Mouse (Mus musculus) midbrain, embryonic 11.5 days (tissue): Measurements from ENCODE around the gene Zfp771. TPM values are rescaled to one million over a fixed set of nuclear protein-coding genes. Genes with fewer than 3 reads are reported as not detected.
"Not testable (repeated sequence)": the region's sequence is repeated elsewhere in the genome, so short reads cannot be mapped to it uniquely, and the experiment has no call there.

Experiments
- ATAC-seq: fragments of 200-750 bp; cut with Nextera tagmentation; 2 replicates; pipeline ENCODE4 v1.8.0; 2017; ENCODE audit warnings: moderate TSS enrichment, moderate library complexity; ENCODE audit not compliant: low FRiP score
- DNase-seq: peaks from one replicate; pipeline ENCODE4 v3.0.0; 2015; ENCODE audit warnings: low spot score; ENCODE audit errors: missing footprints
- H3K27ac ChIP-seq: fragments of 300-500 bp; sonication (generic); 2 replicates; pipeline ENCODE4 v1.5.1; 2014; ENCODE audit warnings: low read depth, low read length
- H3K27me3 ChIP-seq: fragments of 300-500 bp; sonication (generic); 2 replicates; pipeline ENCODE4 v1.6.1; 2014; ENCODE audit warnings: mild to moderate bottlenecking, low read length, moderate library complexity, mixed read lengths; ENCODE audit not compliant: control insufficient read depth, insufficient read depth
- H3K36me3 ChIP-seq: fragments of 300-500 bp; sonication (generic); 2 replicates; pipeline ENCODE4 v1.6.1; 2014; ENCODE audit warnings: mild to moderate bottlenecking, low read length, moderate library complexity, mixed read lengths; ENCODE audit not compliant: control insufficient read depth, insufficient read depth
- H3K4me1 ChIP-seq: fragments of 300-500 bp; sonication (generic); 2 replicates; pipeline ENCODE4 v1.6.1; 2014; ENCODE audit warnings: low read length; ENCODE audit not compliant: control insufficient read depth, insufficient read depth
- H3K4me2 ChIP-seq: fragments of 300-500 bp; sonication (generic); 2 replicates; pipeline ENCODE4 v1.6.1; 2014; ENCODE audit warnings: mild to moderate bottlenecking, moderate library complexity
- H3K4me3 ChIP-seq: fragments of 300-500 bp; sonication (generic); 2 replicates; pipeline ENCODE4 v1.5.1; 2014; ENCODE audit warnings: low read depth, low read length
- H3K9ac ChIP-seq: fragments of 300-500 bp; sonication (generic); 2 replicates; pipeline ENCODE4 v1.6.1; 2014; ENCODE audit warnings: low read length
- H3K9me3 ChIP-seq: fragments of 300-500 bp; sonication (generic); 2 replicates; pipeline ENCODE4 v1.6.1; 2016; ENCODE audit warnings: low read length; ENCODE audit not compliant: control insufficient read depth
- WGBS: fragments of 180-500 bp; shearing (Covaris S2); extraction: QIAGEN DNeasy Blood & Tissue Kit; methylation state at CpG from one replicate; pipeline ENCODE4 v1.1.7; 2014; 5-methylcytosine and 5-hydroxymethylcytosine counted together
- polyA plus RNA-seq: library from polyadenylated mRNA; unstranded; fragments of >200 nt; fragmentation: Nextera tagmentation; extraction: Ambion mirVana; gene quantifications from 2 replicates; pipeline ENCODE4 v1.2.1, GENCODE M21; 2014

Gene Zfp771
- polyA plus RNA-seq, 1 experiment from 2014 or later: 49.3 TPM

DNA sequence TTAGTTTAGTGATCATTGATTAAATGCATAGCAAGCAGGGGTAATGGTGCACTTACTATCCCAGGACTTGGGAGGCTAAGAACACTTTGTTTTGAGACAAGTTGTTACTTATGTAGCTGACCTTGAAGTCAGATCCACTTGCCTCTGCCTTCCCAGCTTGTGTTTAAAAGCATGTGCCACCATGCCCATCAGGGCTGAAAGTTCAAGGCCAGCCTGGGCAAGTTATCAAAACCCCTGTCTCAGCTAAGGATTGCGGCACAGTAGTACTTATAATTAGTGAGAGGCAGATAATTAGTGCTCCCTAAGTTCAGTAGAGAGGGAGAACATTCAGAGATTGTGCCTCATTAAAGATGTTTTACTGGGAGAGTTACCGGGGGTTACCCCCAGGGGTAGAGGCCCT, 9.3 kb upstream of the Zfp771 start:
- Histone ChIP-seq H3K27ac (no peak overlapping the region), H3K4me3 (peak overlapping the region; percentile 97; the same call in 1 of the 2 replicates), H3K9ac (peak overlapping the region; percentile 33; the same call in 1 of the 2 replicates), H3K4me1 (peaks cover 21% of the 10 kb centered on the region), H3K27me3 (no peaks in the 10 kb centered on the region), H3K9me3 (no peaks in the 10 kb centered on the region), H3K4me2 (peak overlapping the region; percentile 59; the same call in 1 of the 2 replicates), H3K36me3 (peaks cover 37% of the 10 kb centered on the region)
- WGBS: 97% methylated on average over 2 of the region's 2 CpGs
- ATAC-seq (no peak), DNase-seq (no peak)

DNA sequence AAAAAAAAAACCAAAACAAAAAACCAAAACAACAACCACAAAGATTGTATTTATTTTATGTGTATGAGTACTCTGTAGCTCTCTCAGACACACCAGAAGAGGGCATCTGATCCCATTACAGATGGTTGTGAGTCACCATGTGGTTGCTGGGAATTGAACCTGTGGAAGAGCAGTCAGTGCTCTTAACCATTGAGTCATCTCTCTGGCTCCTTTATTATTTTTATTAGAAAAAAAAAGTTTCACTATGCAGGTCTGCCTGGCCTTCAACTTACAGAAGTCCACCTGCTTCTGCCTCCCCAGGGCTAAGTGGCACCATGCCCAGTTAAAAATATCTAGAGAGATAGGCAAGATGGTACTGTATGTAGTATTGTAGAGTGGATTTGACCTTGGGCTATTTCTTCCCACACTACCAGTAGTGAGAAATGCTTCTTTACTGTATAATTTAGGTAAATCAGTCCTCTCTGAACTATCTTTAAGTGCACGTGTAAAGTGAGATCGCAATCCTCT, 660 bp upstream of the Zfp771 start:
- no peak for ATAC-seq
- Histone ChIP-seq H3K27ac (no peak overlapping the region), H3K4me3 (peak overlapping the region; percentile 81; the same call in 1 of the 2 replicates), H3K4me1 (peaks cover 17% of the 10 kb centered on the region), H3K36me3 (peaks cover 5% of the 10 kb centered on the region; the same call in 1 of the 2 replicates), H3K27me3 (no peaks in the 10 kb centered on the region), H3K9me3 (no peaks in the 10 kb centered on the region), H3K9ac (peak overlapping the region; percentile 89; the same call in 1 of the 2 replicates), H3K4me2 (peak overlapping the region; percentile 80; the same call in 1 of the 2 replicates)
- DNase-seq: no peak
- WGBS: 40% methylated on average over 2 of the region's 2 CpGs

DNA sequence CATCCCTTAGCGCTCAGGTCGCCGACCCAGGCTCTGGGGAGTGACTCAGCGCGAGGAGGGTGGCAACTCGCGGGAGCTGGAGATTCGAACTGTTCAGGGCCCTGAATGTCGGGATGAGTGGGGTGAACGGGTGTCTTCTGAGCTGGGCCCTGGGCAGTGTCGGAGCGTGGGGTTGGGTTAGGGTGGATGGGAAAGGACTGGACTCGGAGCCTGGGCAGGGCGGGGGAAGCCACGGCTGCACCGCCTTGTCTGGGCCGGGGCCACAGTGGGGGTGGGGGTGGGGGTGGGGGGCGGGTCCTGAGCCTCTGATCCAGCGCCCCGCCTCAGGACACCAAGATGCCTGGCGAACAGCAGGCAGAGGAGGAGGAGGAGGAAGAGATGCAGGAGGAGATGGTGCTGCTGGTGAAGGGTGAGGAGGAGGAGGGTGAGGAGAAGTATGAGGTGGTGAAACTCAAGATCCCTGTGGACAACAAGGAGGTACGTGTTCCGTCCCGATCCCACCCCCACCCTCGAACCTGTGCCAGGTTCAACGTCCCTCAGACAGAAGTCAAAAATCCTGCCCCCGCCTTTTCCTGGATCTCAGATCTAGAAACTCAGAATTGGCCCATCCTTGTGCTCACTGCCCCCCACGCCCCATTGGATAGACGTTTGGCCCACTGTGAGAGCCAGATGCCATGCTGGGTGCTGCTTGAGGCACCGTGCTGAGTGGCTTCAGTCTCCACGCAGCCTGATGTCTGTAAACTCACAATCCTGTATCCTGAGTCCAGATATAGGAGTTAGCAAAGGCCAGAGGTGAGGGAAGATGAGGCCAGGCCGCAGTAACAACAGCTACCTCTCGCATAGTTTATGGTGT, 810 bp downstream of the Zfp771 start:
- ATAC-seq (peak; percentile 80), DNase-seq (peak; percentile 91)
- peaks cover 17% of the 10 kb centered on the region for H3K4me1 ChIP-seq
- peak overlapping the region; percentile 72 for H3K27ac ChIP-seq
- H3K27me3 ChIP-seq: no peaks in the 10 kb centered on the region
- WGBS: 10% methylated on average over 33 of the region's 33 CpGs
- H3K9me3 ChIP-seq: no peaks in the 10 kb centered on the region
- peaks cover 3% of the 10 kb centered on the region; the same call in 1 of the 2 replicates for H3K36me3 ChIP-seq
- H3K4me3 ChIP-seq: peak overlapping the region; percentile 81
- peak overlapping the region; percentile 89 for H3K9ac ChIP-seq
- peak overlapping the region; percentile 80 for H3K4me2 ChIP-seq

DNA sequence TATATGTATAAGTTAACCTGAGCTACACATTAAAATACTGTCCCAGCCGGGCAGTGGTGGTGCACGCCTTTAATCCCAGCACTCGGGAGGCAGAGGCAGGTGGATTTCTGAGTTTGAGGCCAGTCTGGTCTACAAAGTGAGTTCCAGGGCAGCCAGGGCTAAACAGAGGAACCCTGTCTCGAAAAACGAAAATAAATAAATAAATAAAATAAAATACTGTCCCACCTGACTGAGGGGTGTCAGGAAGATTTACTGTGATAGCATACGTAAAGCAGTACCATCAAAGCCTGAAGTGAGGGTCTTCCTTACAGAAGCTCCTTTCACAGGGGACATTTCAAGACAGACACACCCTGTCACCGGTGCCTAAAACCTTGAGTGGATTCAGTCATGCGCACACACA, 6.4 kb downstream of the Zfp771 start:
- not testable (repeated sequence) for H3K4me3 ChIP-seq, H3K9ac ChIP-seq, DNase-seq, H3K36me3 ChIP-seq, H3K27me3 ChIP-seq, H3K9me3 ChIP-seq, ATAC-seq, H3K27ac ChIP-seq, H3K4me2 ChIP-seq
- 94% methylated on average over 8 of the region's 8 CpGs for WGBS
- peaks cover 12% of the 10 kb centered on the region for H3K4me1 ChIP-seq

DNA sequence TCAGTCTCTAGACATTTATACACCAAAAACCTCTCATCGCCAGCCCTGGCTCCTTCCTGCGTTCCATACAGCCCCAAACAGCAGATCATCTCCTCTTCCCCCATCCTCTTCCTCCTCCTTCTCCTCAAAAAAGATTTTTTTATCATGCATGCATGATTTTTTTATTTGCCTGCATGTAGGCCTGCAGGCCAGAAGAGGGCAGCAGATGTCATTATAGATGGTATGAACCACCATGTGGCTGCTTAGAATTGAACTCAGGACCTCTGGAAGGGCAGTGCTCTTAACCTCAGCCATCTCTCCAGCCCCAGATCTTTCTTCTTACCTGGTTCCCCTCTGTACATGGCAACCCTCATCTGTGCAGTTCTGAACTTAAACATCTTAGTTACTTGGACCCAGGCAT, 8.3 kb downstream of the Zfp771 start:
- DNase-seq (no peak), ATAC-seq (no peak)
- Histone ChIP-seq H3K4me2 (no peak overlapping the region), H3K4me1 (peaks cover 7% of the 10 kb centered on the region), H3K27ac (no peak overlapping the region), H3K27me3 (no peaks in the 10 kb centered on the region), H3K9ac (no peak overlapping the region), H3K4me3 (no peak overlapping the region), H3K36me3 (peaks cover 3% of the 10 kb centered on the region; the same call in 1 of the 2 replicates), H3K9me3 (no peaks in the 10 kb centered on the region)
- WGBS: 83% methylated on average over 2 of the region's 2 CpGs

DNA sequence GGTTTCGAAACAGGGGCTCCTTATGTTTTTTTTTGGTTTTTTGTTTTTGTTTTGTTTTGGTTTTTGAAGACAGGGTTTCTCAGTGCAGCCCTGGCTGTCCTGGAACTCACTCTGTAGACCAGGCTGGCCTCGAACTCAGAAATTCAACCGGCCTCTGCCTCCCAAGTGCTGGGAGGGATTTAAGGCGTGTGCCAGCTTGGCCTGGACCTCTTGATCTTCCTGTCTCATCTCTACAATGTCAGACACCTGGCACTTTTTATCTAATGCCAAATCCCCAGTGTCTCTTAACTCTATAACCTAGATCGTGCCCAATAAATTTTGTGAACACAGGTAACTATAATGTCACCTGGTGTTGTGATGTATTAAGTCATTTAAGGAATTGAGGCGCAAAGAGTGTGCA, 9.3 kb downstream of the Zfp771 start:
- peak overlapping the region; percentile 75 for H3K9ac ChIP-seq
- peak overlapping the region; percentile 52 for H3K4me3 ChIP-seq
- no peak for ATAC-seq
- no peak for DNase-seq
- peaks cover 7% of the 10 kb centered on the region for H3K4me1 ChIP-seq
- no peaks in the 10 kb centered on the region for H3K27me3 ChIP-seq
- H3K9me3 ChIP-seq: no peaks in the 10 kb centered on the region
- H3K36me3 ChIP-seq: peaks cover under 1% of the 10 kb centered on the region; the same call in 1 of the 2 replicates
- H3K4me2 ChIP-seq: peak overlapping the region; percentile 92
- WGBS: 89% methylated on average over 6 of the region's 6 CpGs
- H3K27ac ChIP-seq: no peak overlapping the region; the same call in 1 of the 2 replicates

DNA sequence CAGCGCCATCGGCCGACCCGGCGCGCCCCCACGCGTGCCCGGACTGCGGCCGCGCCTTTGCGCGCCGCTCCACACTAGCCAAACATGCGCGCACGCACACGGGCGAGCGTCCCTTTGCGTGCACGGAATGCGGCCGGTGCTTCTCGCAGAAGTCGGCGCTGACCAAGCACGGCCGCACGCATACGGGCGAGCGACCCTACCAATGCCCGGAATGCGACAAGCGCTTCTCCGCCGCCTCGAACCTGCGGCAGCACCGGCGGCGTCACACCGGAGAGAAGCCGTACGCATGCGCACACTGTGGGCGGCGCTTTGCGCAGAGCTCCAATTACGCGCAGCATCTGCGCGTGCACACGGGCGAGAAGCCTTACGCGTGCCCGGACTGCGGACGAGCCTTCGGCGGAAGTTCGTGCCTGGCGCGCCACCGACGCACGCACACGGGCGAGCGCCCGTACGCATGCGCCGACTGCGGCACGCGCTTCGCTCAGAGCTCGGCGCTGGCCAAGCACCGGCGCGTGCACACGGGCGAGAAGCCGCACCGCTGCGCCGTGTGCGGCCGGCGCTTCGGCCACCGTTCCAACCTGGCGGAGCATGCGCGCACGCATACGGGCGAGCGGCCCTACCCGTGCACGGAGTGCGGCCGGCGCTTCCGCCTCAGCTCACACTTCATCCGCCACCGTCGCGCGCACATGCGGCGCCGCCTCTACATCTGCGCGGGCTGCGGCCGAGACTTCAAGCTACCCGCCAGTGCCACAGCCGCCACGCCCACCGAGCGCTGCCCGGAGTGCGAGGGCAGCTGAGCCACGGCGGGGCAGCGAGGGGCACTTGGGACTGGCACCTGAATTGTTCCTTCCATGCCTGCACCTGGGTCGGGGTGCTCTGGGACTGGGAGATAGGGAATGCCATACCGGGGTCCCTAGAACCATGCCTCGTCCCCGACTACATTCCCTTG, 10.0 kb downstream of the Zfp771 start:
- no peaks in the 10 kb centered on the region for H3K9me3 ChIP-seq
- peak overlapping the region; percentile 92 for H3K4me2 ChIP-seq
- peak overlapping the region; percentile 79 for H3K9ac ChIP-seq
- DNase-seq (peak; percentile 100), ATAC-seq (peak; percentile 96)
- peak overlapping the region; percentile 52 for H3K4me3 ChIP-seq
- peak overlapping the region; percentile 85 for H3K27ac ChIP-seq
- WGBS: under 1% methylated on average over 136 of the region's 136 CpGs
- no peaks in the 10 kb centered on the region for H3K36me3 ChIP-seq
- H3K4me1 ChIP-seq: peaks cover 7% of the 10 kb centered on the region
- H3K27me3 ChIP-seq: no peaks in the 10 kb centered on the region

DNA sequence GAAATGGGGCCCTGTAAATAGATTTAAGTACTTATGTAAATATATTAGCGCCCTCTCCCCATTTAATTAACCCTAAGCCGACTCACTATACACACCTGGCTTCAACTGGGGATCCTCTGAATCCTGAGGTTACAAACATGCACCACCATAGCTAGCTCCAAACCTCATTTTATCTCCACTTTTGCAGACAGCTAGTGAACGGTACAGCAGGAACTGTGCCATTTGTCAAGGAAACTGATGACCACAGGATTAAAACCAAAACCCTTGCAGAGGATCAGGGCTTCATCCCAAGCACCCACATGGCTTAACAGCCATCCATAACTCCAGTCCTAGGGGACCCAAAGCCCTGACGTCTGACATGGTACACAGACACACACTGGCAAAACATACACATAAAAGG, 10.9 kb downstream of the Zfp771 start:
- H3K4me2 ChIP-seq: peak overlapping the region; percentile 92
- DNase-seq: no peak
- WGBS: 34% methylated on average over 4 of the region's 4 CpGs
- peak overlapping the region; percentile 52 for H3K4me3 ChIP-seq
- H3K4me1 ChIP-seq: peaks cover 15% of the 10 kb centered on the region
- H3K27ac ChIP-seq: no peak overlapping the region
- H3K27me3 ChIP-seq: no peaks in the 10 kb centered on the region
- peak overlapping the region; percentile 79 for H3K9ac ChIP-seq
- no peaks in the 10 kb centered on the region for H3K36me3 ChIP-seq
- no peak for ATAC-seq
- H3K9me3 ChIP-seq: no peaks in the 10 kb centered on the region
